Mouse (Mus musculus): ENCODE results near the gene Olfr1009. TPM values are rescaled to one million over a fixed set of nuclear protein-coding genes. Genes with fewer than 3 reads are reported as not detected.
"Not testable (repeated sequence)": the region's sequence is repeated elsewhere in the genome, so short reads cannot be mapped to it uniquely, and the experiment has no call there.

Gene Olfr1009
- total RNA-seq (2021): not detected
- long read RNA-seq, experiment 1: 0 reads
- long read RNA-seq, experiment 2: 0 reads

GRCm38 (mm10) chr2:85715119-85715518, at the start of gene Olfr1009:
Olfr1009 (plus strand) TSS chr2:85715419.
- DNase-seq: no peak

- DNase-seq: no peak
Measured at GRCm38 (mm10) chr2:85678667-85679066, 36.6 kb upstream of the Olfr1009 start, which contains the start of gene Olfr1006. Olfr1006 (minus strand) TSS chr2:85678767.

- DNase-seq: no peak
Measured at GRCm38 (mm10) chr2:85689131-85689530, 26.1 kb upstream of the Olfr1009 start, which contains the start of gene Olfr1008. Olfr1008 (plus strand) TSS chr2:85689431.

GRCm38 (mm10) chr2:85710680-85711079, 4.5 kb upstream of the Olfr1009 start:
- not testable (repeated sequence) for DNase-seq

- no peak for DNase-seq
Measured at GRCm38 (mm10) chr2:85711159-85711558, 4.1 kb upstream of the Olfr1009 start.

- DNase-seq: no peak
Measured at GRCm38 (mm10) chr2:85725793-85726192, 10.6 kb downstream of the Olfr1009 start.

- no peak for DNase-seq
Measured at GRCm38 (mm10) chr2:85753822-85754221, 38.6 kb downstream of the Olfr1009 start.

- no peak for DNase-seq
Measured at GRCm38 (mm10) chr2:85762666-85763065, 47.4 kb downstream of the Olfr1009 start, which contains the start of gene Olfr1012. Olfr1012 (minus strand) TSS chr2:85762766.

- DNase-seq: no peak
Measured at GRCm38 (mm10) chr2:85766798-85767197, 51.6 kb downstream of the Olfr1009 start, which contains the start of gene Olfr1013. Olfr1013 (plus strand) TSS chr2:85767098.

GRCm38 (mm10) chr2:85772413-85772812, 57.2 kb downstream of the Olfr1009 start, which contains the start of gene Olfr1014:
Olfr1014 (plus strand) TSS chr2:85772713.
- no peak for DNase-seq

Other genes with a start within 250 kb of the Olfr1009 start
- gene 4833423E24Rik, start 196.4 kb upstream of the Olfr1009 start, total RNA-seq (2021): not detected
- gene Olfr996, start 136.2 kb upstream of the Olfr1009 start, total RNA-seq (2021): not detected
- gene Olfr998, start 126.5 kb upstream of the Olfr1009 start, total RNA-seq (2021): not detected
- gene Olfr1000, start 103.5 kb upstream of the Olfr1009 start, total RNA-seq (2021): not detected
- not detected for gene Olfr1002, start 64.7 kb upstream of the Olfr1009 start, total RNA-seq (2021)
- gene Olfr154, start 51.0 kb upstream of the Olfr1009 start, total RNA-seq (2021): not detected
- gene Olfr1006, start 36.7 kb upstream of the Olfr1009 start, total RNA-seq (2021): not detected
- not detected for gene Olfr1008, start 26.0 kb upstream of the Olfr1009 start, total RNA-seq (2021)
- not detected for gene Olfr1012, start 47.3 kb downstream of the Olfr1009 start, total RNA-seq (2021)
- gene Olfr1013, start 51.7 kb downstream of the Olfr1009 start, total RNA-seq (2021): not detected
- not detected for gene Olfr1014, start 57.3 kb downstream of the Olfr1009 start, total RNA-seq (2021)
- gene Olfr1015, start 66.6 kb downstream of the Olfr1009 start, total RNA-seq (2021): not detected
- not detected for gene Olfr1016, start 87.1 kb downstream of the Olfr1009 start, total RNA-seq (2021)
- not detected for gene Olfr1018, start 103.1 kb downstream of the Olfr1009 start, total RNA-seq (2021)
- gene Olfr1019, start 130.1 kb downstream of the Olfr1009 start, total RNA-seq (2021): not detected
- gene Olfr1020, start 131.6 kb downstream of the Olfr1009 start, total RNA-seq (2021): not detected
- not detected for gene Olfr1022, start 153.2 kb downstream of the Olfr1009 start, total RNA-seq (2021)
- not detected for gene Olfr1023, start 170.2 kb downstream of the Olfr1009 start, total RNA-seq (2021)
- gene Olfr1024, start 189.6 kb downstream of the Olfr1009 start, total RNA-seq (2021): not detected
- gene Olfr1025-ps1, start 199.8 kb downstream of the Olfr1009 start, total RNA-seq (2021): not detected
- not detected for gene Olfr1026, start 206.1 kb downstream of the Olfr1009 start, total RNA-seq (2021)
- gene Olfr1028, start 235.0 kb downstream of the Olfr1009 start, total RNA-seq (2021): not detected